Mouse (Mus musculus) cerebellum, adult 9-11 months (tissue): Measurements from ENCODE around the gene Lnx1.

Experiments
- DNase-seq: peaks from one replicate; pipeline ENCODE4 v3.0.0; 2022

Lnx1 gene

GRCm38 (mm10) chr5:74702766-74703165, at the start of gene Lnx1:
TSS of gene Lnx1 (minus strand) at chr5:74702912.
- no peak for DNase-seq

GRCm38 (mm10) chr5:74750501-74750900, 47.8 kb upstream of the Lnx1 start:
- no peak for DNase-seq

DNA sequence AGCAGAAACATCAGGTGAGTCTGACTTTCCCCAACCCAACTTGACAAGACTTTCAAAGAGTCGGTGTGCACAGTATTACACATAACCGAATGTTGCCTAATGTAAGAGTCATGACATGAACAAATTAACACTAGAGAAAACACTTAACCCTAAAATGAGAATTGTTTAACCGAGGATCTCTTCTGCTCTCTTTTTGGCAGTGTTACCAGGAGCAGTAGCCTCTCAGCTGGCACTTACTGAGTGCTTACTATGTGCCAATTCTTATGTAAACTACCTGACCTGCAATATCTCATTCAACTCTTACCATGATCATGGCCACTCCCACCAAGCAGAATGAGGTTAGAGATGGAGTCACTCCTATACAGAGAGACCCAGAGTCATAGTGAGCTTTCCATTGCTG, 44.8 kb upstream of the Lnx1 start:
- DNase-seq = no peak

- DNase-seq = no peak
Measured at GRCm38 (mm10) chr5:74740951-74741350, 38.2 kb upstream of the Lnx1 start.

GRCm38 (mm10) chr5:74739435-74739834, 36.7 kb upstream of the Lnx1 start:
- DNase-seq = no peak

GRCm38 (mm10) chr5:74738312-74738711, 35.6 kb upstream of the Lnx1 start:
- DNase-seq = no peak

DNA sequence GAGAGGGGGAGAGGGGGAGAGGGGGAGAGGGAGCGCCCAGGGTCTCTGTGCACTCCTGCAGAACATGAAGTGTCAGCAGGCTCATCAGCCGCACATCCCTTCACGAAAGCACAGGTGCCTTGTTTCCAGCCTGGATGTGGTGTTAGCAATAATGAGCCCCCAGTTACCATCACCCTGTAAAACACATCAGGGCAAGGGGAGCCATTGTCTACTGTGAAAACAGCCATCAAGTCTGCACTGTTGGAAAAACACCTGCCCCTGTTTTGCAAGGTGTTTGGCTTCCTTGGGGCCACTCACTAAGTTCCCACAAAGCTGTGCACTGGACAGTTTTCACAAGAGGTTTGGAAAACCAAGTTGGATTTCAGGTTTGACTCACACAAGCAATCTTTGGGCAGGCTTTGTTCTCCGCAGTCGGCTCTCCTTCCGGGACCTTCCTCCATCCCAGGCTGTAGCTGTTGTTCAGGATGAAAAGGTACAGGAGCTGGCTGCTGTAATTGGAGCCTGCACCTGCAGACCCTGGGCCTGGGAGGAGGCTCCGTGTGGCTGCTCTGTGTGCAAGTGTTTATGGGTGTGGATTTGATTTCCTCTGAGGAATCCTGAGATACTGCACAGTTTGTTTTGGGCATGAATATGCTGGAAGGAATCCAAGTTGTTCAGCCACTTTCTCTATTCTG, 31.3 kb upstream of the Lnx1 start:
- no peak for DNase-seq

GRCm38 (mm10) chr5:74732613-74733012, 29.9 kb upstream of the Lnx1 start:
- DNase-seq = no peak

DNA sequence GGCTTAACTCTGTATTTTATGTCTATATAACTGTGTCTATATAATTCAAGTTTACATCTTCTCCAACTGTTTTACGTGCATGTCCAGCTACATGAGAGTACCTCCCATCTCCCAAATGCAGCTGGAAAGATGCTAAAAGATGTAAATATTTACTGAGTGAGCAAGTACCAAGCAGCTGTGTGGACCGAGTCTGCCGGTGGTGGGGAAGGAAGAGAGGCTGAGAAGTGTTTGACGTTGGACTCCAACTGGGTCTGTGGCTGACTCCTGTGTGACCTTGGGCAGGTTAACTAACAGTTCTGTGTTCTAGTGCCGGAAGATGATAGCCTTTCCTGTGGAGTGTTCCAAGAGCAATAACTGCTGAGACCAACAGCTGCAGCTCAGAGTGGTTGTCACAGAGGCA, 27.9 kb upstream of the Lnx1 start:
- no peak for DNase-seq

GRCm38 (mm10) chr5:74729567-74729966, 26.9 kb upstream of the Lnx1 start:
- DNase-seq = no peak

DNA sequence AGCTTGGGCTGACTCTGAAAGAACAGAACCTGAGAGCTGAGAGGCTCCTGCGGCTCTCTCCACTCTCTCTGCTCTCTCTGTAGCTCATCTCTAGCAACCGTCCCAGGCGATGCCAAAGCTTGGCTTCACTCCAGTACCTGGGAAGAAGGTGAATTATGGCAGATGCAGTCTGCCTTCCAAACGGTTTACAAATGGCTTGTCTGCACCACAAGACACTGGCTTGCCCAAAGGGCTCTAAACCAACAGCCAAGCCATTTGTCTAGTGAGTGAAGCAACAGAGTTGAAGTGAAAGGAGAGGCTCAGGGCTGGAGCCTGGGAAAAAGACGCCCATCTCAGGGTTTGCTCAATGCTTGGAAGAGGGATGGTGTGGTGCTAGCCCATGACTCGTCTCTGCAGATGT, 25.5 kb upstream of the Lnx1 start:
- DNase-seq = peak; percentile 27

GRCm38 (mm10) chr5:74727319-74727718, 24.6 kb upstream of the Lnx1 start:
- DNase-seq = no peak

- DNase-seq = no peak
Measured at GRCm38 (mm10) chr5:74725541-74725940, 22.8 kb upstream of the Lnx1 start.

- DNase-seq = no peak
Measured at GRCm38 (mm10) chr5:74721816-74722215, 19.1 kb upstream of the Lnx1 start.

DNA sequence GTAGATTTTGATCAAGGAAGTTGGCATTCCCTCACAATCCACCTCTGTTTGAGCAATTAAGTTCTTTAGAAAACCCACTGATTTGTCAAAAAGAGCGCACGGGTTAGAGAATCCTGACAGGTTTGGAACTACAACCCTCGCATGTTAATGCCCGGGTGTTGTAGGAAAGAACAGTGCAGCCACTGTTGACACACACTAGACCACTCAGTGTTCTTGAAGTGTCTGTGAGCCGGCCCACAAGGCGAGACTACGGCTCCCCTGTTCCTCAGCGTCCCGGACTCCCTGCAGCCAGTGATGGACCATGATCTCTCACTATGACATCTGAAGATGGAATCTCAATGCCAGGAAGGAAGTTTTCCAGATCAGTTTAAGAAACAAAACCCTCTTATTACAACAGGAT, 17.9 kb upstream of the Lnx1 start:
- no peak for DNase-seq

- no peak for DNase-seq
Measured at GRCm38 (mm10) chr5:74716165-74716564, 13.5 kb upstream of the Lnx1 start.

GRCm38 (mm10) chr5:74712811-74713210, 10.1 kb upstream of the Lnx1 start:
- DNase-seq = no peak

GRCm38 (mm10) chr5:74711988-74712387, 9.3 kb upstream of the Lnx1 start:
- DNase-seq = no peak

DNA sequence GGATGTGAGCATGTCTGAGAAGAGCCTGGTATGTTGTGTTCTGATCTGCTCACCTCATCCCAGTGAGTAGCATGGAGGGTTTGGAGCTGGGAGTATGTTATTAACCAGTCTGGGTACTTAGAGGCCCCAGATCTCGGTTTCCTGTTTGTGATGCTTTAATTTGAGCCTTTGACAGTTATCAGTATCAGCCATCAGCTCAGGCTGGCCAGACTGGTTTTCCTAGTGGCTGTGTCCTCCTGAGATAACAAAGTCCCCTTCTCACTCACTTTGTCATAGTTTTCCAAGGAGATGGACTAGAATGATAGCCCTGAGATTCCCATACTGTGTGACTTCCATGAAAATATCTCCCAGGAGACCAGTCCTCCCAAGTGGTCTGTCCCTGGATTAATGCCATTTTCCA, 8.3 kb upstream of the Lnx1 start:
- DNase-seq = no peak

GRCm38 (mm10) chr5:74710181-74710580, 7.5 kb upstream of the Lnx1 start:
- no peak for DNase-seq

DNA sequence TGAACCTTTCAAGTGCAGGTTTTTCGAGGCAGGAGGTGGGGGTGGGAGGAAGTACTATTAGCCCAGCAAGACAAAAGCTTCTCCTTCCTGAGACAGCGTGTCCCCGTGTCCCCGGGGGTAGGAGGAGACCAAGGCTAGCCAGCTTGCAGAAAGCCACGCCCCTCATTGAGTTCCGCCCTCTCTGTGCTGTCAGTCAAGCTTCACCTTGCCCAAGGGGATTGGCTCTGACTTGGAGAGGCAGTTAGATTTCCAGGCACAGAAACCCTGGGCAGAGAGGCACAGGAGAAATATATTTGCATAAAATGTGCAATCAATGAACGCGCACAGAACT, 1.7 kb upstream of the Lnx1 start:
- peak; percentile 57 for DNase-seq

DNA sequence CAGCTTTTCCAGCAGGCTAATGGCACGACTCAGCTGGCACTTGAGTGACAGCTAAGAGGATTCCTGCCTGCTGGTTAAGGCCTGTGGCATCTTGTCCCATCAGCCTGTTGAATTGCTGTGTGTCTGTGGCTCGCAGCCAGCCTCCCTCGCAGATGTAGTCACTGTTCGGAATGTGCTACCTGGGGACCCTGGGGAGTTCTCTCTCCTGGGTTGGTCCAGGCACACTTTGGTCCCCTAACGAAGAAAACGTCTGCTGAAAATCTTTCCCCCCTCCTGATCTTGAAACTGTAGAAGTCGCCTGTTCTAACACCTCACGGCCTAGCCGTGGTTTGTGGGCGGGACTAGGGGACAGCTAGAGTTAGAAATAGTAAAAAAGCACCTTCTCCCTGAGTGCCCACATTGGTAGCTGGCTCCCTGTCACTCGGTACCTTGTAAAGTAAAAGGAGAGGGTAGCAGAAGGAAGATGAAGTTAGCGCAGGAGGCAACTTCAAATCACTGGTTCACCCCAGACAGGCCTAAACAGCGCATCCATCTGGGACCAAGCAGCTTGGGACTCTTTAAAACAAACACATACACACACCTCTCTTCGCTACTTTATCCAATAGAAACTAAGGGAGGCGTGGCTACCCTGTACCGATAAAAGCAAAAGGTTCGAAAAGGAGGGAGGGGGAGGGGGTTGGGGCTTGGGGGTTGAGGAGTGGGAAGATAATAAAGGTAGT, 1.2 kb upstream of the Lnx1 start:
- no peak for DNase-seq

- DNase-seq = no peak
Measured at GRCm38 (mm10) chr5:74700918-74701317, 1.8 kb downstream of the Lnx1 start.

- no peak for DNase-seq
Measured at GRCm38 (mm10) chr5:74699673-74700072, 3.0 kb downstream of the Lnx1 start.

- no peak for DNase-seq
Measured at GRCm38 (mm10) chr5:74697534-74697933, 5.2 kb downstream of the Lnx1 start.
